Mouse (Mus musculus) mature B cell (primary cell): Measurements from ENCODE around the gene Osbpl9.

Experiments used
- in situ Hi-C: fragments of 300-500 bp; cut with MboI; formaldehyde crosslinking; loops from 2 replicates; pipeline ENCODE4 v1.14.3; 2019

Osbpl9 gene

GRCm38 (mm10) chr4:109042739-109043138 is 159.3 kb downstream of the Osbpl9 start:
- in situ Hi-C loops = no loop called here

- in situ Hi-C loops = no loop called here
Observed at GRCm38 (mm10) chr4:109036327-109036726, 165.7 kb downstream of the Osbpl9 start.

- in situ Hi-C loops = no loop called here
Observed at GRCm38 (mm10) chr4:109030266-109030665, 171.8 kb downstream of the Osbpl9 start.

GRCm38 (mm10) chr4:109029857-109030256 is 172.2 kb downstream of the Osbpl9 start:
- in situ Hi-C loops = no loop called here

DNA sequence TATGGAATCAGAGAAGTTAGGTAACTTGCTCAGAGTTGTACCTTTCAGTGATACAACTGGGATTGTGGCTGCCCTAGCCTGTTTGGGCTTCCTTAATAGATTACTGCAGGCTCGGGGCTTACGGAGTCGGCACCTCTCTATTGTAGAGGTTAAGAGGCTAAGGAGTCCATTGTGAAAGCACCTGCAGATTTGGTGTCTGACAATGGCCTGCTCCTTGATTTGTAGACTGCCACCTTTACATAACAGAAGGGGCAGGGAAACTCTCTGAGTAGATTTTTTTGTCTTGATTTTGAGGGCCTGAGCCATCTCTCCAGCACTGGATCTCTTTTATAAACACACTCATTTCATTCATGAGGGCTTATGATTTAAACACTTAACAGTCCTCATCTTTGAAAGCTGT is 175.5 kb downstream of the Osbpl9 start:
- in situ Hi-C loops = no loop called here

GRCm38 (mm10) chr4:109025061-109025460 is 177.0 kb downstream of the Osbpl9 start:
- in situ Hi-C loops = no loop called here

DNA sequence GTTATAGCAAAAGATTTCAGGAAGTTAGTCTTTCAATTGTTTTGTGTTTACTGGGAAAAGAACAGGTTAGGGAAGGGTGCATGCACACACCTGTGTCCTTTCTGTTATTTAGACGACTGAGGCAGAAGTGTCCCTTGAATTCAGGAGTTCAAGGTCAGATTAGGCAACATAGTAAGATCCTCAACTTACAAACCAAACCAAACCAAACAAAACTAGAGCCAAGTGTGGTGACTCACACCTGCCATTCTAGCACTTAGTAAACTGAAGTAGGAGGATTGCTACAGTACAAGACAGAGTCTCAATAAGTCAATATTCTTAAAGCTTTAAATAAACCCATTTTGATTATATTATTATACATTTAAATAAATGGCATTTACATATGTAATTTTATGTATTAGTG is 180.1 kb downstream of the Osbpl9 start:
- in situ Hi-C loops = no loop called here

DNA sequence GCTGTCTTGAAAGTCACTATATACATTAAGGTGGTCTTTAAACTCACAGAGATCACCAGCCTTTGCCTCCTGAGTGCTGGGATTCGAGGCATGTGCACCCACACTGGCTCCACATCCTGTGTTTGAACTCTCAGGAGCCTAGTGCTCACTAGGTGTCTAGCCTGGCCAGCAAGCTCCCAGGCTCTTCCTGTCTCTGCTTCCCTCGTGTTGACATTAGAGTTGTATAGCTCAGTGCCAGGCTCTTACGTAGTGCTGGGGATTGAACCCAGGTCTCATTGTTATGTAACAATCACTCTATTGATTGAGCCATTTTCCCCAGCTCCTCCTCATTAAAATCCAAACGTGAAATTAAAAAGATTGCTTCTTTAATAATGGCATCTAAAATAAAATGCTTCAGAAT is 182.8 kb downstream of the Osbpl9 start:
- in situ Hi-C loops = no loop called here

GRCm38 (mm10) chr4:109017441-109017840 is 184.6 kb downstream of the Osbpl9 start:
- in situ Hi-C loops = no loop called here

GRCm38 (mm10) chr4:109014091-109014490 is 188.0 kb downstream of the Osbpl9 start:
- in situ Hi-C loops = no loop called here
